Mouse (Mus musculus) midbrain, embryonic 13.5 days (tissue): Measurements from ENCODE around the gene Hand2. TPM values are rescaled to one million over a fixed set of nuclear protein-coding genes. Genes with fewer than 3 reads are reported as not detected.
A peak's percentile ranks its signal among the peaks of the same experiment; 100 is the strongest.

Experiments used
- ATAC-seq: fragments of 200-750 bp; cut with Nextera tagmentation; 2 replicates; pipeline ENCODE4 v1.8.0; 2017; ENCODE audit warnings: mild to moderate bottlenecking, moderate TSS enrichment, moderate library complexity
- H3K27ac ChIP-seq: fragments of 300-500 bp; sonication (generic); 2 replicates; pipeline ENCODE4 v1.5.1; 2015; ENCODE audit warnings: inconsistent platforms, mild to moderate bottlenecking, moderate library complexity
- H3K27me3 ChIP-seq: fragments of 300-500 bp; sonication (generic); 2 replicates; pipeline ENCODE4 v1.6.1; 2015; ENCODE audit warnings: mild to moderate bottlenecking, inconsistent platforms
- H3K36me3 ChIP-seq: fragments of 300-500 bp; sonication (generic); 2 replicates; pipeline ENCODE4 v1.6.1; 2015; ENCODE audit warnings: mild to moderate bottlenecking, inconsistent platforms
- H3K4me1 ChIP-seq: fragments of 300-500 bp; sonication (generic); replicated peaks from 2 replicates; pipeline ENCODE4 v1.6.1; 2015; ENCODE audit warnings: inconsistent platforms
- H3K4me2 ChIP-seq: fragments of 300-500 bp; sonication (generic); replicated peaks from 2 replicates; pipeline ENCODE4 v1.6.1; 2015; ENCODE audit warnings: moderate library complexity, mild to moderate bottlenecking, inconsistent platforms
- H3K4me3 ChIP-seq: fragments of 300-500 bp; sonication (generic); replicated peaks from 2 replicates; pipeline ENCODE4 v1.5.1; 2015; ENCODE audit warnings: mild to moderate bottlenecking, inconsistent platforms
- H3K9ac ChIP-seq: fragments of 300-500 bp; sonication (generic); replicated peaks from 2 replicates; pipeline ENCODE4 v1.6.1; 2015; ENCODE audit warnings: mild to moderate bottlenecking, inconsistent platforms
- H3K9me3 ChIP-seq: fragments of 300-500 bp; sonication (generic); 2 replicates; pipeline ENCODE4 v1.6.1; 2016; ENCODE audit warnings: mild to moderate bottlenecking, inconsistent platforms
- WGBS: fragments of 180-500 bp; shearing (Covaris S2); methylation state at CpG from one replicate; pipeline ENCODE4 v1.1.7; 2015; 5-methylcytosine and 5-hydroxymethylcytosine counted together
- polyA plus RNA-seq: library from polyadenylated mRNA; unstranded; fragments of >200 nt; fragmentation: Nextera tagmentation; extraction: Ambion mirVana; gene quantifications from 2 replicates; pipeline ENCODE4 v1.2.1, GENCODE M21; 2015

Gene Hand2
- polyA plus RNA-seq, 1 experiment from 2014 or later, result not detected

GRCm38 (mm10) chr8:57327281-57328160 is 6.7 kb downstream of the Hand2 start:
- H3K36me3 ChIP-seq, result no peaks in the 10 kb centered on the region
- H3K27ac ChIP-seq, result no peak overlapping the region
- no peak overlapping the region for H3K9ac ChIP-seq
- H3K4me1 ChIP-seq, result 0 out of 2 replicates have a peak, but pooled peaks cover 6% of the 10 kb centered on the region
- WGBS, result under 1% methylated on average over 29 of the region's 29 CpGs
- peaks cover 96% of the 10 kb centered on the region for H3K27me3 ChIP-seq
- H3K4me3 ChIP-seq, result no peak overlapping the region
- no peaks in the 10 kb centered on the region for H3K9me3 ChIP-seq
- H3K4me2 ChIP-seq, result no peak overlapping the region
- ATAC-seq, result no peak

DNA sequence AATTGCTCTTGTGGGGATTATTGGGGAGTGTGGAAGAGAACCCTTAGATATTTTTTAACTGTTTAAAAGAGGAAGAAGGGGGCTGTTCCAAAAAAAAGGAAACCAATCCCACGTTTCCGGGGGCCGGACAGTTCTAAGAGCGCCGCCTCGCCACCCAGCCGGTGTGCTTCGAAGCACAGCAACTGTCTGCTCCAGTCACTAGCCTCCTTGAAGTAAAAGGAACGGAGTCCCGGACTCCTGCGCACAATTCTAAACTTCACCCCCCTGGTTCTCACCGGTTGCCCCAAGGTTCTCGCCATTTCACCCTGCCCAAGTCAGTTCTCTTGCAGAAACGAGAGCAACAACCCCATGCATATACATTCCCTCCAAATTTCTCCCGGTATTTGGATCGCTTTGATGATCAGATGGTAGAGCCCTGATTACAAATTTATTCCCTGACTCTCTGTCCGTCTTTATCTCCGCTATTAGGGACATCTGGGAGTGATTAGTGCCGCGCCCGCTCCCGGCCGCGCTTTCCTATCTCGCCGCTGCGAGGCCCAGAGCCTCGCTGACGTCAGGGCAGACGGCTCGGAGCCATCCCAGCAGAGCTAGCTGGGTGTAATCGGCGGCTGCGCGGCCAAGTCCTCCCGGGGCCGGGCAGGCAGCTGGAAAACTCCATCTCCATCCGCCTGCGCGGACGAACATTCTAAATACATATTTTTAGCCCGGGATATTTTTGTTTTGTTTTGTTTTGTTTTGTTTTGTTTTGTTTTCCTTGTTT is 7.6 kb downstream of the Hand2 start:
- H3K27me3 ChIP-seq, result peaks cover 96% of the 10 kb centered on the region
- under 1% methylated on average over 42 of the region's 42 CpGs for WGBS
- ATAC-seq, result peak; percentile 88
- H3K9ac ChIP-seq, result no peak overlapping the region
- H3K4me1 ChIP-seq, result 0 out of 2 replicates have a peak, but pooled peaks cover 6% of the 10 kb centered on the region
- H3K36me3 ChIP-seq, result no peaks in the 10 kb centered on the region
- H3K27ac ChIP-seq, result no peak overlapping the region
- peak overlapping the region; percentile 15 for H3K4me3 ChIP-seq
- H3K9me3 ChIP-seq, result no peaks in the 10 kb centered on the region
- H3K4me2 ChIP-seq, result peak overlapping the region; percentile 30

DNA sequence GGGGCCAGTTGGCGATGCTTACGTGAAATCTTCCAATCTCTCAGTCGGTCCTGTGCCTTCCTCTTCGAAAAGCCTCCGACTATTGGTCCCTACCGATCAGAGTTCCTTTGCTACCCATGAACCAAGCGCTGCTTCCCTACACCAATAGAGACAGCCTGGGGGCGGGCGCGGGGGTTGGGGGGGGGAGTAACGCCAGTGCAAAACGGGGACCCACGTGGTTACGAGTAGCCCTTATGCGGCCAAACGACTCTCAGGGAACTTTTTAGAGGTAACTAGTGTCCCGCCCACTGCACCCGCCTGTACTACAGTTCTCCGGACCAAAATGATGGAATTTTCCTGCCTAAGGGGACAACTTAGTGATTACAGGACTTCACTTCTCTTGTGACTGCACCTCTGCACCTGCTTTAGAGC is 8.2 kb downstream of the Hand2 start:
- Histone ChIP-seq H3K9me3 (no peaks in the 10 kb centered on the region), H3K4me3 (peak overlapping the region; percentile 15; the same call in 1 of the 2 replicates), H3K4me2 (peak overlapping the region; percentile 30), H3K9ac (no peak overlapping the region), H3K27me3 (peaks cover 98% of the 10 kb centered on the region), H3K27ac (no peak overlapping the region), H3K4me1 (peaks cover 9% of the 10 kb centered on the region; the same call in 1 of the 2 replicates), H3K36me3 (no peaks in the 10 kb centered on the region)
- WGBS, result under 1% methylated on average over 19 of the region's 19 CpGs
- ATAC-seq, result 0 out of 2 replicates have a peak, but pooled peaks have one; percentile 38

DNA sequence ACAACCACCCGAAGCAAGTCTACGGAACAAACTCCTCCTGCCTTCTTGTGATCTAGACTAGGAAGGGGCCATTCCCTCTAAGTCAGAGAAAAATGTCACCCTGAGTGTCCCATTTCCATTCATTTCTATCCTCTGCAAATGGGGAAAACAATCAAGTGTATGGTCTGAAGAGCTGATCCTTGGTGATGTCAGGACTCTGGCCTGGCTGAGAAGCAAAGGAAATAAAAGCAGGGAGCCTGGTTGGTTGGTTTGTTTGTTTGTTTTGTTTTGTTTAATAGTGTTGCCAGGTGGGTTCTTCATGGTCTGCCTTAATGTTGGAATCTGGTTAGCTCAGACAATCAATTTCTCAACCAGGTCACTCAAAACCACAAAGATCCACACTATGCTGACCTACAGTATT is 9.3 kb downstream of the Hand2 start:
- Histone ChIP-seq H3K36me3 (no peaks in the 10 kb centered on the region), H3K4me1 (peaks cover 9% of the 10 kb centered on the region; the same call in 1 of the 2 replicates), H3K4me3 (no peak overlapping the region), H3K27ac (no peak overlapping the region), H3K9ac (no peak overlapping the region), H3K9me3 (no peaks in the 10 kb centered on the region), H3K4me2 (no peak overlapping the region), H3K27me3 (peaks cover 100% of the 10 kb centered on the region)
- WGBS, result 12% methylated on average over 2 of the region's 2 CpGs
- ATAC-seq, result no peak

- Histone ChIP-seq H3K9ac (no peak overlapping the region), H3K4me2 (no peak overlapping the region), H3K4me3 (no peak overlapping the region), H3K4me1 (peaks cover 9% of the 10 kb centered on the region; the same call in 1 of the 2 replicates), H3K27me3 (peaks cover 100% of the 10 kb centered on the region), H3K27ac (no peak overlapping the region), H3K36me3 (no peaks in the 10 kb centered on the region), H3K9me3 (no peaks in the 10 kb centered on the region)
- ATAC-seq, result no peak
- under 1% methylated on average over 29 of the region's 29 CpGs for WGBS
Observed at GRCm38 (mm10) chr8:57331727-57332630, 11.2 kb downstream of the Hand2 start.

GRCm38 (mm10) chr8:57332676-57333482 is 12.1 kb downstream of the Hand2 start:
- Histone ChIP-seq H3K4me1 (peaks cover 9% of the 10 kb centered on the region; the same call in 1 of the 2 replicates), H3K9ac (no peak overlapping the region), H3K9me3 (no peaks in the 10 kb centered on the region), H3K27me3 (peaks cover 100% of the 10 kb centered on the region), H3K4me2 (no peak overlapping the region), H3K36me3 (no peaks in the 10 kb centered on the region), H3K4me3 (no peak overlapping the region), H3K27ac (no peak overlapping the region)
- no peak for ATAC-seq
- 1% methylated on average over 26 of the region's 26 CpGs for WGBS

DNA sequence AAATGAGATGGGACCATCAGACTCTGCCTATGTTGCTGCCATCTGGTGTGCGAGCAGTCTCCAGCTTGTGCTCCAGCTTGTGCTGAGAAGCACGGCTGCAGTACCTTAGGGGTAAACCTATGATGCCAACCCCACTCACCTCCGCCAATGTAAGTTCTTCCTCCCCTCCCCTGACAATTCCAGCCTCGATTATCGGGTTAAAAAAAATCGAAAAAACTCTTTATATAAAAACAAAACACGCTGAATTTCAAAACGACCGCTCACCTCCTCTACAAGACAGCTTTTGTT is 12.6 kb downstream of the Hand2 start:
- Histone ChIP-seq H3K4me1 (peaks cover 7% of the 10 kb centered on the region; the same call in 1 of the 2 replicates), H3K9me3 (no peaks in the 10 kb centered on the region), H3K27ac (no peak overlapping the region), H3K4me3 (no peak overlapping the region), H3K9ac (no peak overlapping the region), H3K4me2 (no peak overlapping the region), H3K36me3 (no peaks in the 10 kb centered on the region), H3K27me3 (peaks cover 100% of the 10 kb centered on the region)
- 0 out of 2 replicates have a peak, but pooled peaks have one; percentile 55 for ATAC-seq
- 0% methylated on average over 9 of the region's 9 CpGs for WGBS

- no peaks in the 10 kb centered on the region for H3K36me3 ChIP-seq
- H3K4me3 ChIP-seq, result no peak overlapping the region
- H3K4me2 ChIP-seq, result no peak overlapping the region
- WGBS, result under 1% methylated on average over 41 of the region's 41 CpGs
- no peak overlapping the region for H3K9ac ChIP-seq
- no peaks in the 10 kb centered on the region for H3K9me3 ChIP-seq
- peak; percentile 61; the same call in 1 of the 2 replicates for ATAC-seq
- no peak overlapping the region for H3K27ac ChIP-seq
- H3K27me3 ChIP-seq, result peaks cover 100% of the 10 kb centered on the region
- H3K4me1 ChIP-seq, result peaks cover 3% of the 10 kb centered on the region; the same call in 1 of the 2 replicates
Observed at GRCm38 (mm10) chr8:57333795-57334551, 13.2 kb downstream of the Hand2 start.

DNA sequence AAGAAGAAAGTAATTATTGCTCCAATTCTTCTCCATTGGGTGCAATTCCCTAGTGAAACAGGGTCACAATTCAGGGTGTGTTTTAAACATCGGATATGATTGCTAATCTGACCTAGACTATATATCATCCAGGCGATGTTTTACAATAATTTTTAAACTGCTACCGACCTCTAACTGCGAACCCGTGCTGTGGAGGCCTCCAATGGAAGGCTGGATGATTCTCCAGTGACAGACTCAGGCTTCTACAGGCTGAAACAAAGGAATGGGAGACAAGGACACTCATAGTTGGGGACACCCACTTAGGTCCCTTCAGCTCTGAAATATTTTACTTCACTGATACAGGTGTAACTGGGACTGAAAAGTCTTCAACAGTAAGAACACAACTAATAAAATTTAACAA is 13.9 kb downstream of the Hand2 start:
- H3K4me1 ChIP-seq, result peaks cover 3% of the 10 kb centered on the region; the same call in 1 of the 2 replicates
- H3K27ac ChIP-seq, result no peak overlapping the region
- H3K4me3 ChIP-seq, result no peak overlapping the region
- H3K36me3 ChIP-seq, result no peaks in the 10 kb centered on the region
- no peaks in the 10 kb centered on the region for H3K9me3 ChIP-seq
- 3% methylated on average over 5 of the region's 5 CpGs for WGBS
- H3K9ac ChIP-seq, result no peak overlapping the region
- no peak for ATAC-seq
- H3K27me3 ChIP-seq, result peaks cover 100% of the 10 kb centered on the region
- H3K4me2 ChIP-seq, result no peak overlapping the region

DNA sequence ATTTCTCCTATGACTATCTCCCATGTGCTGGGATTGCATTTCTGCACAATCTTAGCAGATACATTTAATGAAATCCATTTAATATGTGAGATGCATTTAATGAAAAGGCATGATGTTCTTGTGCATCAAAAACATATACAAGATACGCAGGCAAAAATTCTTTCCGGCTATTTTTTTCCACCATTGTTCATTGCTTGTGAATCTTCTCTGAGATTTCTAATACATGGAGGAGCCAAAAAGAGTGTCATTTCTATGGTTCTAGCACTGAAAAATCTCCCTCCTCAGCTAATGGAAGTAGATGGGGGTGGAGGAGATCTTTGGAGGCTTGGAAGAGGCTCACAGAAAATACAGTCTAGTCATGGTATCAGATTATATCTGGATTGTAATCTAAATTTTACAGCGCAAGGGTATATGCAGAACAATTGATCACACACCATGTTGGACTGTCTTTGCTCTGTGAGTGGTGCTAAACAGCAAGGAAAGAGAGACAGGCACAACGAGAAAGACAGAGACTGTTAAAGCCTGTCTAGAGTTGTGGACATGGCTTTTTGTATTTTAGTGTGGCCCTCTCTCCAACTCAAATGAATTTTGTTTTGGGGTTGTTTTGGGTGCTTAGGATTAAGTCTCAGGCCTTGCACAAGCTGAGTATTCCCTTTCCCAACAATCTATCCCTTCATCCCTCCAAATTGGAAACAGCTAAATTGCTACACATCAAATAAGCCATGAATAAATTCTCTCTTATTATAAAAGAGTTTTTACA is 16.7 kb downstream of the Hand2 start:
- 30% methylated on average over 4 of the region's 4 CpGs for WGBS
- Histone ChIP-seq H3K4me3 (no peak overlapping the region), H3K4me1 (peaks cover 8% of the 10 kb centered on the region), H3K36me3 (no peaks in the 10 kb centered on the region), H3K9ac (no peak overlapping the region), H3K27ac (no peak overlapping the region), H3K27me3 (peaks cover 100% of the 10 kb centered on the region), H3K4me2 (no peak overlapping the region), H3K9me3 (no peaks in the 10 kb centered on the region)
- ATAC-seq, result no peak
